Mouse (Mus musculus) G1E-ER4 (cell line): ENCODE measurements around the gene Eif3d. TPM values are rescaled to one million over a fixed set of nuclear protein-coding genes. Genes with fewer than 3 reads are reported as not detected.

Experiments used
- GATA1 ChIP-seq: IDR thresholded peaks from one replicate; pipeline ENCODE4 v1.8.0; 2012; ENCODE audit warnings: low read length, inconsistent platforms
- polyA plus RNA-seq: library from polyadenylated mRNA; stranded (reverse); fragments of >175 nt; gene quantifications from 2 replicates; pipeline ENCODE4 v1.2.3, GENCODE M21; 2012

The Eif3d gene
- 47.4 and 77.0 TPM in 2 replicates for polyA plus RNA-seq

- no peak for TF ChIP-seq GATA1
Measured at GRCm38 (mm10) chr15:77970470-77971292, at the start of gene Eif3d. Eif3d (minus strand) TSS chr15:77970813.

- no peak for TF ChIP-seq GATA1
Measured at GRCm38 (mm10) chr15:78014046-78014445, 43.4 kb upstream of the Eif3d start.

GRCm38 (mm10) chr15:78003929-78004328, 33.3 kb upstream of the Eif3d start:
- no peak for TF ChIP-seq GATA1

- TF ChIP-seq GATA1 = no peak
Measured at GRCm38 (mm10) chr15:78001400-78001799, 30.8 kb upstream of the Eif3d start.

- no peak for TF ChIP-seq GATA1
Measured at GRCm38 (mm10) chr15:77988541-77988940, 17.9 kb upstream of the Eif3d start.

- TF ChIP-seq GATA1 = no peak
Measured at GRCm38 (mm10) chr15:77983391-77983790, 12.8 kb upstream of the Eif3d start.

- no peak for TF ChIP-seq GATA1
Measured at GRCm38 (mm10) chr15:77982195-77982939, 11.8 kb upstream of the Eif3d start.

- no peak for TF ChIP-seq GATA1
Measured at GRCm38 (mm10) chr15:77981181-77981680, 10.6 kb upstream of the Eif3d start.

GRCm38 (mm10) chr15:77979427-77979865, 8.8 kb upstream of the Eif3d start:
- no peak for TF ChIP-seq GATA1

GRCm38 (mm10) chr15:77977663-77978062, 7.0 kb upstream of the Eif3d start:
- no peak for TF ChIP-seq GATA1

GRCm38 (mm10) chr15:77974165-77974841, 3.7 kb upstream of the Eif3d start:
- TF ChIP-seq GATA1 = no peak

GRCm38 (mm10) chr15:77969940-77970469, 608 bp downstream of the Eif3d start:
- TF ChIP-seq GATA1 = no peak

- no peak for TF ChIP-seq GATA1
Measured at GRCm38 (mm10) chr15:77965117-77965528, 5.5 kb downstream of the Eif3d start.

- no peak for TF ChIP-seq GATA1
Measured at GRCm38 (mm10) chr15:77962447-77962846, 8.2 kb downstream of the Eif3d start.

- no peak for TF ChIP-seq GATA1
Measured at GRCm38 (mm10) chr15:77960693-77961092, 9.9 kb downstream of the Eif3d start.

- TF ChIP-seq GATA1 = no peak
Measured at GRCm38 (mm10) chr15:77958071-77958470, 12.5 kb downstream of the Eif3d start.

- TF ChIP-seq GATA1 = no peak
Measured at GRCm38 (mm10) chr15:77957625-77958024, 13.0 kb downstream of the Eif3d start.
